ENCODE assay signal across 1 mouse cellular context in genomic region chr11:18957097-18957804, GRCm38 (mm10).
TF ChIP-seq lines count a peak whose summit lies in the region.

No protein-coding gene starts in this region.

TF ChIP-seq in MEL, 35 proteins besides CTCF, POLR2A, EP300 and RAD21 (continued from another document):
- no peak; the same call in 1 of the 2 replicates for TF ChIP-seq MXI1 (IDR thresholded peaks at IDR 0.05; ENCODE audit: low read depth, low read length)
- no peak for TF ChIP-seq TBP (IDR thresholded peaks at IDR 0.05; ENCODE audit: low read depth, low read length)
